Mouse (Mus musculus) ES-Bruce4 (cell line): ENCODE measurements around the gene Kcnk12.

ENCODE experiments used
- CTCF ChIP-seq: IDR thresholded peaks from one replicate; pipeline ENCODE4 v1.8.1; 2011; ENCODE audit warnings: low read depth, low read length
- EP300 ChIP-seq: IDR thresholded peaks from 2 replicates; pipeline ENCODE4 v1.6.1; 2011; ENCODE audit warnings: low read depth, low read length; ENCODE audit not compliant: insufficient read depth
- POLR2A ChIP-seq: IDR thresholded peaks from one replicate; pipeline ENCODE4 v1.8.1; 2011; ENCODE audit warnings: low read length; ENCODE audit not compliant: insufficient read depth

- TF ChIP-seq CTCF: no peak
- TF ChIP-seq POLR2A: no peak
- no peak for TF ChIP-seq EP300
Measured at GRCm38 (mm10) chr17:87798423-87798941, 688 bp upstream of the Kcnk12 start.
